Mouse (Mus musculus): ENCODE measurements around the gene Gm21663.
"Not testable (repeated sequence)": the region's sequence is repeated elsewhere in the genome, so short reads cannot be mapped to it uniquely, and the experiment has no call there.

Gm21663 gene

GRCm38 (mm10) chr5:25942281-25942680 lies at the start of gene Gm21663:
TSS of gene Gm21663 (minus strand) at chr5:25942381.
- in situ Hi-C loops (cut with MboI, MseI) = loop anchor here (5.0 kb wide), 1 partner anchor 160 kb away; no protein-coding TSS in a partner anchor

- in situ Hi-C loops (cut with MboI, MseI) = not testable (repeated sequence)
Measured at GRCm38 (mm10) chr5:25988550-25988949, 46.4 kb upstream of the Gm21663 start, which contains the start of gene Gm21698. TSS of gene Gm21698 (minus strand) at chr5:25988650.

- in situ Hi-C loops (cut with MboI, MseI) = not testable (repeated sequence)
Measured at GRCm38 (mm10) chr5:25972563-25972962, 30.4 kb upstream of the Gm21663 start, which contains the start of gene Gm21680. TSS of gene Gm21680 (minus strand) at chr5:25972663.

- in situ Hi-C loops (cut with MboI, MseI) = loop anchor here (5.0 kb wide), 1 partner anchor 50 kb away; no protein-coding TSS in a partner anchor
Measured at GRCm38 (mm10) chr5:25957050-25957449, 14.9 kb upstream of the Gm21663 start.

- in situ Hi-C loops (cut with MboI, MseI) = loop anchor here (5.0 kb wide), 1 partner anchor 51 kb away; no protein-coding TSS in a partner anchor
Measured at GRCm38 (mm10) chr5:25956611-25957010, 14.4 kb upstream of the Gm21663 start.

GRCm38 (mm10) chr5:25954317-25954716 lies 12.1 kb upstream of the Gm21663 start, which contains the start of gene Gm21671:
TSS of gene Gm21671 (minus strand) at chr5:25954417.
- in situ Hi-C loops (cut with MboI, MseI) = not testable (repeated sequence)

- in situ Hi-C loops (cut with MboI, MseI) = loop anchor here (5.0 kb wide), 1 partner anchor 87 kb away; no protein-coding TSS in a partner anchor
Measured at GRCm38 (mm10) chr5:25945391-25945790, 3.2 kb upstream of the Gm21663 start.

GRCm38 (mm10) chr5:25891321-25891720 lies 50.9 kb downstream of the Gm21663 start:
- in situ Hi-C loops (cut with MboI, MseI) = no loop called here

GRCm38 (mm10) chr5:25889746-25890382 lies 52.3 kb downstream of the Gm21663 start:
- in situ Hi-C loops (cut with MboI, MseI) = no loop called here

- in situ Hi-C loops (cut with MboI, MseI) = no loop called here
Measured at GRCm38 (mm10) chr5:25886708-25887107, 55.5 kb downstream of the Gm21663 start.

Data from T-helper 1 cell (primary cell).